ENCODE assay signal across 10 mouse cellular contexts in the genomic region with DNA sequence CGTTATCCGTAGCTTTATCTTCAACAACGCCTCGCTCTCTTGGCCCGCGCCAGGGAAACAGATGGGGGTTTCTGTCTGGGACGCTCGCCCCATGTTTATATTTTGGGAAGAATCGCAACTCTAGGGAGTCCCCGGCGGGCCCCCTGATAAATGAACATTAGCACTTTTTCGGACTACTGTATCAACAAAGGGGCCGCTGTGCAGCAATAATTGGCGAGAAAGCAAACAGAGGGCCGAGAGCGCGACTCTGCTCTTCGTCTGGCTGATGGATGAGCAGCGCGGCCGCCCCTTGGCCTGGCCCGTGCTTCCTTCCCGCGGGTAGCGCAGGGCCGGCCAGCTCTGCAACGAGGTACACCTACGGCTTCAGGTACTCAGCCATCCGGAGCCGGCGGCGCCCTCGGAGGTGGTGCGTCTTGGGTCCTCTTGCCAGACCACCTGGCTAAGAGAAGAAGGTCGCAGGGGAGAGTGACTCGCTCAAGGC. TPM values are rescaled to one million over a fixed set of nuclear protein-coding genes. Genes with fewer than 3 reads are reported as not detected.
DNase-seq lines count a peak whose midpoint lies in the region; ATAC-seq and TF ChIP-seq lines count a peak whose summit lies in the region.
"Had no signal": no experiment of that assay in that cellular context is flagged by ENCODE, and none has a peak within 500 bp of the region (broad histone marks: within the 10 kb centered on the region; RNA-seq: fewer than 3 reads in every experiment).

No protein-coding gene starts in this region.

- H3K4me3 ChIP-seq in liver, embryonic 12.5 days = no peak overlapping the region
- no peak overlapping the region for H3K4me3 ChIP-seq in liver, postnatal 0 days (ENCODE audit: low read depth, low read length)
- H3K4me3 ChIP-seq in embryonic facial prominence, embryonic 10.5 days = peak overlapping the region; percentile 30; the same call in 1 of the 2 replicates
- H3K4me3 ChIP-seq in limb, embryonic 11.5 days (ENCODE audit: low read depth, low read length) = no peak overlapping the region

- no peak for TF ChIP-seq CTCF in liver, postnatal 0 days (IDR thresholded peaks at IDR 0.05; ENCODE audit: low read depth)

- peaks cover 93% of the 10 kb centered on the region for H3K27me3 ChIP-seq in liver, embryonic 12.5 days (replicated peaks)
- peaks cover 93% of the 10 kb centered on the region for H3K27me3 ChIP-seq in liver, postnatal 0 days (ENCODE audit: insufficient read depth, low read length)
- H3K27me3 ChIP-seq in embryonic facial prominence, embryonic 10.5 days (replicated peaks; ENCODE audit: low read depth, poor library complexity, severe bottlenecking) = peaks cover 97% of the 10 kb centered on the region
- H3K27me3 ChIP-seq in limb, embryonic 11.5 days (ENCODE audit: control insufficient read depth, insufficient read depth, low read length) = peaks cover 88% of the 10 kb centered on the region

- no peaks in the 10 kb centered on the region for H3K9me3 ChIP-seq in liver, embryonic 12.5 days (replicated peaks)
- H3K9me3 ChIP-seq in liver, postnatal 0 days (ENCODE audit: low read length) = no peaks in the 10 kb centered on the region
- H3K9me3 ChIP-seq in embryonic facial prominence, embryonic 10.5 days = no peaks in the 10 kb centered on the region
- H3K9me3 ChIP-seq in limb, embryonic 11.5 days (ENCODE audit: control insufficient read depth, low read length) = no peaks in the 10 kb centered on the region

- no peaks in the 10 kb centered on the region for H3K4me1 ChIP-seq in liver, embryonic 12.5 days
- peaks cover 5% of the 10 kb centered on the region for H3K4me1 ChIP-seq in liver, postnatal 0 days (ENCODE audit: insufficient read depth)
- peaks cover 19% of the 10 kb centered on the region for H3K4me1 ChIP-seq in embryonic facial prominence, embryonic 10.5 days
- no peaks in the 10 kb centered on the region for H3K4me1 ChIP-seq in limb, embryonic 11.5 days (ENCODE audit: control insufficient read depth, insufficient read depth, low read length)

- under 1% methylated on average over 36 of the region's 36 CpGs for WGBS in liver, embryonic 12.5 days (ENCODE audit: insufficient replicate concordance)
- WGBS in liver, postnatal 0 days (ENCODE audit: insufficient replicate concordance) = 1% methylated on average over 36 of the region's 36 CpGs
- WGBS in embryonic facial prominence, embryonic 10.5 days = under 1% methylated on average over 36 of the region's 36 CpGs
- WGBS in limb, embryonic 11.5 days = under 1% methylated on average over 36 of the region's 36 CpGs

- ATAC-seq in liver, embryonic 12.5 days = no peak
- no peak for ATAC-seq in liver, postnatal 0 days
- no peak for ATAC-seq in limb, embryonic 11.5 days (ENCODE audit: insufficient number of reproducible peaks, low FRiP score, low TSS enrichment, low read depth)
- no peak for ATAC-seq in activated CD4-positive, CD25-positive, alpha-beta regulatory T cell, adult 4 months
- ATAC-seq: Patski had no signal

- no peak for DNase-seq in liver, postnatal 0 days
- DNase-seq in MN1 (ENCODE audit: low spot score) = peak; percentile 60
- DNase-seq in embryonic facial prominence, embryonic 10.5 days (ENCODE audit: low spot score) = peak; percentile 62
- peak; percentile 64 for DNase-seq in limb, embryonic 11.5 days (ENCODE audit: low spot score)
- no peak for DNase-seq in urinary bladder, postnatal 10 days (ENCODE audit: low spot score)

- no peaks in the 10 kb centered on the region for H3K36me3 ChIP-seq in liver, embryonic 12.5 days
- no peaks in the 10 kb centered on the region for H3K36me3 ChIP-seq in liver, postnatal 0 days (replicated peaks; ENCODE audit: insufficient read depth, low read length)
- H3K36me3 ChIP-seq in embryonic facial prominence, embryonic 10.5 days (replicated peaks) = no peaks in the 10 kb centered on the region
- H3K36me3 ChIP-seq in limb, embryonic 11.5 days (ENCODE audit: control insufficient read depth, insufficient read depth, low read length) = no peaks in the 10 kb centered on the region

- no peak overlapping the region for H3K27ac ChIP-seq in liver, embryonic 12.5 days
- no peak overlapping the region for H3K27ac ChIP-seq in liver, postnatal 0 days (ENCODE audit: low read depth)
- no peak overlapping the region for H3K27ac ChIP-seq in embryonic facial prominence, embryonic 10.5 days (replicated peaks)
- H3K27ac ChIP-seq in limb, embryonic 11.5 days (replicated peaks; ENCODE audit: low read depth, low read length) = no peak overlapping the region
- H3K27ac ChIP-seq: liver, embryonic 14.5 days had no signal

- no peak for TF ChIP-seq EP300 in liver, postnatal 0 days (IDR thresholded peaks at IDR 0.05; ENCODE audit: low read depth)

- H3K9ac ChIP-seq in liver, embryonic 12.5 days = no peak overlapping the region
- no peak overlapping the region for H3K9ac ChIP-seq in liver, postnatal 0 days (replicated peaks)
- H3K9ac ChIP-seq in limb, embryonic 11.5 days (ENCODE audit: low read length) = no peak overlapping the region
- H3K9ac ChIP-seq: liver, embryonic 14.5 days had no signal

- 0 out of 2 replicates have a peak overlapping the region, but pooled peaks have one; percentile 11 for H3K4me2 ChIP-seq in liver, embryonic 12.5 days
- no peak overlapping the region for H3K4me2 ChIP-seq in liver, postnatal 0 days (ENCODE audit: low read depth, low read length)
- H3K4me2 ChIP-seq in limb, embryonic 11.5 days (ENCODE audit: low read depth, severe bottlenecking) = no peak overlapping the region

RNA-seq across cellular contexts. Expression of gene Nkx2-5, which starts 0.4 kb away (rescaled TPM):
- 0.13 and 0.19 TPM in 2 replicates for polyA plus RNA-seq in liver, embryonic 12.5 days (2016; fragmentation: Nextera tagmentation; extraction: Ambion mirVana)
- not detected in 2 replicates for polyA plus RNA-seq in liver, postnatal 0 days (2015; fragmentation: Nextera tagmentation; extraction: Ambion mirVana)
- polyA plus RNA-seq in embryonic facial prominence, embryonic 10.5 days (2016; fragmentation: Nextera tagmentation; extraction: Ambion mirVana) = 0.48 and 0.75 TPM in 2 replicates
- polyA plus RNA-seq in limb, embryonic 11.5 days (2014; fragmentation: Nextera tagmentation; extraction: Ambion mirVana) = 0.16 TPM in 1 of 2 replicates, not detected in the other
- polyA plus RNA-seq in activated CD4-positive, CD25-positive, alpha-beta regulatory T cell, adult 4 months (2017; shearing (Covaris generic)) = not detected
- polyA plus RNA-seq: liver, embryonic 14.5 days; neural tube, embryonic 14.5 days; Patski had no signal

Comparison
In these comparisons a context has a peak if more than half of its experiments do, and no peak if none do; other contexts are left out.
1. DNase-seq: peak in MN1 (single experiment), embryonic facial prominence, embryonic 10.5 days (single experiment) and limb, embryonic 11.5 days (single experiment); none in liver, postnatal 0 days (single experiment) and urinary bladder, postnatal 10 days (single experiment).